10 mouse cellular contexts compared by ENCODE assay signal in genomic region chr6:35567755-35568154, GRCm38 (mm10). TPM values are rescaled to one million over a fixed set of nuclear protein-coding genes. Genes with fewer than 3 reads are reported as not detected.
DNase-seq lines count a peak whose midpoint lies in the region; ATAC-seq and TF ChIP-seq lines count a peak whose summit lies in the region.
"Had no signal": no experiment of that assay in that cellular context is flagged by ENCODE, and none has a peak within 500 bp of the region (broad histone marks: within the 10 kb centered on the region; RNA-seq: fewer than 3 reads in every experiment).

No protein-coding gene starts in this region.

- H3K27ac ChIP-seq in hindbrain, embryonic 14.5 days, result no peak overlapping the region
- no peak overlapping the region for H3K27ac ChIP-seq in hindbrain, embryonic 13.5 days
- H3K27ac ChIP-seq in left cerebral cortex, adult 2 months, result no peak overlapping the region
- no peak overlapping the region for H3K27ac ChIP-seq in forebrain, embryonic 12.5 days
- H3K27ac ChIP-seq: embryonic facial prominence, embryonic 13.5 days; limb, embryonic 12.5 days had no signal

- H3K9me3 ChIP-seq in hindbrain, embryonic 14.5 days (ENCODE audit: control insufficient read depth, low read length), result no peaks in the 10 kb centered on the region
- no peaks in the 10 kb centered on the region for H3K9me3 ChIP-seq in hindbrain, embryonic 13.5 days
- H3K9me3 ChIP-seq in forebrain, embryonic 12.5 days, result no peaks in the 10 kb centered on the region
- H3K9me3 ChIP-seq: embryonic facial prominence, embryonic 13.5 days; limb, embryonic 12.5 days had no signal

- no peak for ATAC-seq in hindbrain, embryonic 14.5 days (ENCODE audit: low FRiP score)
- no peak for ATAC-seq in hindbrain, embryonic 13.5 days (ENCODE audit: low FRiP score)
- ATAC-seq in forebrain, embryonic 12.5 days (ENCODE audit: low FRiP score), result no peak

- DNase-seq in hindbrain, embryonic 14.5 days (ENCODE audit: low spot score), result peak; percentile 68
- peak; percentile 85 for DNase-seq in 3T3-L1 (ENCODE audit: low read depth, low spot score)
- DNase-seq in B cell, adult 2 months, result peak; percentile 58 to 69
- peak; percentile 21 for DNase-seq in c-Kit-positive CD71-positive TER-119-positive erythroid progenitor cells, embryonic 14.5 days (ENCODE audit: low spot score)
- DNase-seq in left cerebral cortex, adult 2 months (ENCODE audit: extremely low spot score in 1 of 2, low spot score in 2 of 2), result peak; percentile 17 to 20
- DNase-seq in spleen, postnatal 36 days (ENCODE audit: low spot score in 2 of 2), result peak; percentile 17 to 49

- no peaks in the 10 kb centered on the region for H3K36me3 ChIP-seq in hindbrain, embryonic 14.5 days (replicated peaks; ENCODE audit: control insufficient read depth, insufficient read depth)
- H3K36me3 ChIP-seq in hindbrain, embryonic 13.5 days, result no peaks in the 10 kb centered on the region
- no peaks in the 10 kb centered on the region for H3K36me3 ChIP-seq in forebrain, embryonic 12.5 days (replicated peaks)
- H3K36me3 ChIP-seq: embryonic facial prominence, embryonic 13.5 days; limb, embryonic 12.5 days had no signal

- no peaks in the 10 kb centered on the region for H3K4me1 ChIP-seq in hindbrain, embryonic 14.5 days (replicated peaks; ENCODE audit: control insufficient read depth, insufficient read depth, low read length)
- H3K4me1 ChIP-seq in hindbrain, embryonic 13.5 days (replicated peaks), result no peaks in the 10 kb centered on the region
- H3K4me1 ChIP-seq in forebrain, embryonic 12.5 days, result no peaks in the 10 kb centered on the region
- H3K4me1 ChIP-seq: embryonic facial prominence, embryonic 13.5 days; limb, embryonic 12.5 days had no signal

- H3K4me2 ChIP-seq in hindbrain, embryonic 14.5 days (replicated peaks), result no peak overlapping the region
- H3K4me2 ChIP-seq in hindbrain, embryonic 13.5 days, result no peak overlapping the region
- no peak overlapping the region for H3K4me2 ChIP-seq in forebrain, embryonic 12.5 days
- H3K4me2 ChIP-seq: embryonic facial prominence, embryonic 13.5 days; limb, embryonic 12.5 days had no signal

- no peaks in the 10 kb centered on the region for H3K27me3 ChIP-seq in hindbrain, embryonic 14.5 days (ENCODE audit: control insufficient read depth, insufficient read depth, low read length)
- no peaks in the 10 kb centered on the region for H3K27me3 ChIP-seq in hindbrain, embryonic 13.5 days
- H3K27me3 ChIP-seq in forebrain, embryonic 12.5 days, result no peaks in the 10 kb centered on the region
- H3K27me3 ChIP-seq: embryonic facial prominence, embryonic 13.5 days; limb, embryonic 12.5 days had no signal

- TF ChIP-seq CTCF in left cerebral cortex, adult 2 months (IDR thresholded peaks at IDR 0.05), result peak; percentile 81

- no peak overlapping the region for H3K9ac ChIP-seq in hindbrain, embryonic 14.5 days
- H3K9ac ChIP-seq in hindbrain, embryonic 13.5 days, result no peak overlapping the region
- no peak overlapping the region for H3K9ac ChIP-seq in forebrain, embryonic 12.5 days
- H3K9ac ChIP-seq: embryonic facial prominence, embryonic 13.5 days; limb, embryonic 12.5 days had no signal

- no peak overlapping the region for H3K4me3 ChIP-seq in hindbrain, embryonic 14.5 days (replicated peaks; ENCODE audit: low read length)
- H3K4me3 ChIP-seq in hindbrain, embryonic 13.5 days, result no peak overlapping the region
- H3K4me3 ChIP-seq in left cerebral cortex, adult 2 months, result no peak overlapping the region
- no peak overlapping the region for H3K4me3 ChIP-seq in forebrain, embryonic 12.5 days (replicated peaks)
- H3K4me3 ChIP-seq: embryonic facial prominence, embryonic 13.5 days; limb, embryonic 12.5 days had no signal

- intact Hi-C loops in left cerebral cortex, adult 2 months (cut with DNase I), result loop anchor here (1.0 to 5.0 kb wide), 2 partner anchors 186 to 315 kb away; no protein-coding TSS in a partner anchor

RNA-seq across cellular contexts. Expression of gene Mtpn, which starts 28.1 kb away (rescaled TPM):
- 171 and 188 TPM in 2 replicates for polyA plus RNA-seq in hindbrain, embryonic 14.5 days (2014; fragmentation: Nextera tagmentation; extraction: Ambion mirVana)
- 188 and 195 TPM in 2 replicates for polyA plus RNA-seq in hindbrain, embryonic 13.5 days (2015; fragmentation: Nextera tagmentation; extraction: Ambion mirVana)
- total RNA-seq in left cerebral cortex, adult 2 months (2021), result 100 to 1,000 TPM; 289 to 292 TPM
- 172 and 179 TPM in 2 replicates for polyA plus RNA-seq in forebrain, embryonic 12.5 days (2016; fragmentation: Nextera tagmentation; extraction: Ambion mirVana)

Comparison
In these comparisons a context has a peak if more than half of its experiments do, and no peak if none do; other contexts are left out.
1. DNase-seq: peak in every context shown above with its lines; median percentile 85 in 3T3-L1; 68 in hindbrain, embryonic 14.5 days; 64 in B cell, adult 2 months; 33 in spleen, postnatal 36 days; 21 in c-Kit-positive CD71-positive TER-119-positive erythroid progenitor cells, embryonic 14.5 days; 18 in left cerebral cortex, adult 2 months.